Mouse (Mus musculus): ENCODE measurements at regions not wholly inside any gene's neighbourhood (a gene's known extent, or its start where the extent isn't known, plus 50 kb on each side); places are given as distances from the start of the nearest gene placed in this dataset.

- TF ChIP-seq POLR2A (IDR thresholded peaks at IDR 0.05; ENCODE audit: extremely low read depth, insufficient read depth, low read length) = no peak
- no peak for TF ChIP-seq CTCF (IDR thresholded peaks at IDR 0.05; ENCODE audit: extremely low read depth, insufficient read depth, low read length)
These were observed 97.2 kb upstream of the Wnt4 start for GRCm38 (mm10) chr4:137180083-137180482.
